Mouse (Mus musculus): ENCODE results near the gene Prdm1.

- TF ChIP-seq CTCF (IDR thresholded peaks at IDR 0.05; ENCODE audit: low read depth) (no peak), EP300 (IDR thresholded peaks at IDR 0.05; ENCODE audit: low read depth) (no peak)
Measured at GRCm38 (mm10) chr10:44487132-44487531, 41.2 kb downstream of the Prdm1 start.

Measured in liver, embryonic 14.5 days (tissue).